Mouse (Mus musculus) limb, embryonic 14.5 days (tissue): ENCODE results near the gene Wnt1. TPM values are rescaled to one million over a fixed set of nuclear protein-coding genes. Genes with fewer than 3 reads are reported as not detected.

ENCODE experiments used
- ATAC-seq: fragments of 200-750 bp; cut with Nextera tagmentation; 2 replicates; pipeline ENCODE4 v1.8.0; 2017; ENCODE audit warnings: low read depth, moderate number of reproducible peaks, moderate TSS enrichment; ENCODE audit not compliant: low FRiP score
- DNase-seq: peaks from one replicate; pipeline ENCODE4 v3.0.0-alpha.2; 2015; ENCODE audit warnings: low spot score
- H3K27ac ChIP-seq: fragments of 300-500 bp; sonication (generic); replicated peaks from 2 replicates; pipeline ENCODE4 v1.5.1; 2014; ENCODE audit warnings: low read depth, mild to moderate bottlenecking, low read length, moderate library complexity, mixed read lengths
- H3K27me3 ChIP-seq: fragments of 300-500 bp; sonication (generic); 2 replicates; pipeline ENCODE4 v1.6.1; 2014; ENCODE audit warnings: low read length, mixed read lengths; ENCODE audit not compliant: control insufficient read depth, insufficient read depth
- H3K36me3 ChIP-seq: fragments of 300-500 bp; sonication (generic); 2 replicates; pipeline ENCODE4 v1.6.1; 2014; ENCODE audit warnings: mild to moderate bottlenecking, low read length, moderate library complexity, mixed read lengths; ENCODE audit not compliant: control insufficient read depth, insufficient read depth
- H3K4me1 ChIP-seq: fragments of 300-500 bp; sonication (generic); 2 replicates; pipeline ENCODE4 v1.6.1; 2014; ENCODE audit warnings: antibody characterized with exemption, low read length, mixed read lengths; ENCODE audit not compliant: control insufficient read depth, insufficient read depth
- H3K4me2 ChIP-seq: fragments of 300-500 bp; sonication (generic); replicated peaks from 2 replicates; pipeline ENCODE4 v1.6.1; 2014; ENCODE audit warnings: low read depth, mild to moderate bottlenecking, low read length, moderate library complexity; ENCODE audit not compliant: severe bottlenecking
- H3K4me3 ChIP-seq: fragments of 300-500 bp; sonication (generic); replicated peaks from 2 replicates; pipeline ENCODE4 v1.5.1; 2014; ENCODE audit warnings: low read length
- H3K9ac ChIP-seq: fragments of 300-500 bp; sonication (generic); 2 replicates; pipeline ENCODE4 v1.6.1; 2014; ENCODE audit warnings: mild to moderate bottlenecking, low read depth, low read length, moderate library complexity; ENCODE audit not compliant: severe bottlenecking
- H3K9me3 ChIP-seq: fragments of 300-500 bp; sonication (generic); 2 replicates; pipeline ENCODE4 v1.6.1; 2016; ENCODE audit warnings: low read length; ENCODE audit not compliant: control insufficient read depth
- POLR2A ChIP-seq: fragments of 200-500 bp; IDR thresholded peaks from 2 replicates; pipeline ENCODE4 v1.8.0; 2012; ENCODE audit warnings: inconsistent platforms, mild to moderate bottlenecking, moderate library complexity, borderline replicate concordance; ENCODE audit not compliant: insufficient read depth, insufficient read length; ENCODE audit errors: extremely low read depth
- WGBS: fragments of 180-500 bp; shearing (Covaris S2); extraction: QIAGEN DNeasy Blood & Tissue Kit; methylation state at CpG from one replicate; pipeline ENCODE4 v1.1.7; 2014; 5-methylcytosine and 5-hydroxymethylcytosine counted together
- polyA plus RNA-seq, 2 experiments: library from polyadenylated mRNA; depleted of rRNA in 1 of 2; stranded (reverse) in 1 of 2; unstranded in 1 of 2; fragments of >200 nt; fragmentation: Nextera tagmentation in 1 of 2; extraction: Ambion mirVana in 1 of 2; gene quantifications; 2 replicates each; pipeline versions ENCODE4 v1.2.1 to v1.2.3; 2012 to 2014

Wnt1 gene
- polyA plus RNA-seq, 2 experiments, result not detected

- no peak overlapping the region for H3K27ac ChIP-seq
- H3K36me3 ChIP-seq, result peaks cover 8% of the 10 kb centered on the region
- H3K4me2 ChIP-seq, result no peak overlapping the region
- TF ChIP-seq POLR2A, result no peak
- no peak for DNase-seq
- 86% methylated on average over 6 of the region's 6 CpGs for WGBS
- H3K4me3 ChIP-seq, result no peak overlapping the region
- H3K4me1 ChIP-seq, result no peaks in the 10 kb centered on the region
- H3K9me3 ChIP-seq, result no peaks in the 10 kb centered on the region
- H3K27me3 ChIP-seq, result no peaks in the 10 kb centered on the region
- no peak for ATAC-seq
- no peak overlapping the region for H3K9ac ChIP-seq
These were observed 42.4 kb upstream of the Wnt1 start for GRCm38 (mm10) chr15:98747296-98747695.

- no peaks in the 10 kb centered on the region for H3K27me3 ChIP-seq
- no peak overlapping the region for H3K9ac ChIP-seq
- no peak overlapping the region for H3K4me2 ChIP-seq
- H3K27ac ChIP-seq, result no peak overlapping the region
- 97% methylated on average over 2 of the region's 2 CpGs for WGBS
- H3K9me3 ChIP-seq, result no peaks in the 10 kb centered on the region
- H3K36me3 ChIP-seq, result peaks cover 4% of the 10 kb centered on the region
- no peak for ATAC-seq
- no peaks in the 10 kb centered on the region for H3K4me1 ChIP-seq
- no peak overlapping the region for H3K4me3 ChIP-seq
- TF ChIP-seq POLR2A, result no peak
- DNase-seq, result no peak
These were observed 40.6 kb upstream of the Wnt1 start for GRCm38 (mm10) chr15:98749093-98749492.

GRCm38 (mm10) chr15:98753021-98753423, 36.6 kb upstream of the Wnt1 start:
- ATAC-seq (no peak), DNase-seq (no peak)
- 71% methylated on average over 8 of the region's 8 CpGs for WGBS
- H3K27me3 ChIP-seq, result no peaks in the 10 kb centered on the region
- H3K4me1 ChIP-seq, result no peaks in the 10 kb centered on the region
- no peak overlapping the region for H3K4me3 ChIP-seq
- no peaks in the 10 kb centered on the region for H3K9me3 ChIP-seq
- H3K4me2 ChIP-seq, result no peak overlapping the region
- H3K9ac ChIP-seq, result no peak overlapping the region
- H3K36me3 ChIP-seq, result peaks cover 7% of the 10 kb centered on the region
- no peak overlapping the region for H3K27ac ChIP-seq
- no peak for TF ChIP-seq POLR2A

GRCm38 (mm10) chr15:98754125-98754524, 35.5 kb upstream of the Wnt1 start:
- no peak for DNase-seq
- peaks cover 13% of the 10 kb centered on the region for H3K36me3 ChIP-seq
- no peak overlapping the region for H3K4me2 ChIP-seq
- no peak for TF ChIP-seq POLR2A
- ATAC-seq, result no peak
- H3K27ac ChIP-seq, result no peak overlapping the region
- no peak overlapping the region for H3K4me3 ChIP-seq
- no peak overlapping the region for H3K9ac ChIP-seq
- no peaks in the 10 kb centered on the region for H3K9me3 ChIP-seq
- 88% methylated on average over 2 of the region's 2 CpGs for WGBS
- no peaks in the 10 kb centered on the region for H3K4me1 ChIP-seq
- H3K27me3 ChIP-seq, result no peaks in the 10 kb centered on the region

- Histone ChIP-seq H3K27ac (peak overlapping the region; percentile 77), H3K9ac (peak overlapping the region; percentile 84), H3K4me1 (peaks cover 10% of the 10 kb centered on the region), H3K36me3 (peaks cover 18% of the 10 kb centered on the region; the same call in 1 of the 2 replicates), H3K27me3 (no peaks in the 10 kb centered on the region), H3K9me3 (no peaks in the 10 kb centered on the region), H3K4me3 (peak overlapping the region; percentile 95), H3K4me2 (peak overlapping the region; percentile 79)
- TF ChIP-seq POLR2A, result no peak
- ATAC-seq, result peak; percentile 73
- DNase-seq, result peak; percentile 79
- 3% methylated on average over 22 of the region's 24 CpGs for WGBS
These were observed 27.4 kb upstream of the Wnt1 start for GRCm38 (mm10) chr15:98762201-98762621.
